Mouse (Mus musculus): ENCODE data around the gene Thap2. TPM values are rescaled to one million over a fixed set of nuclear protein-coding genes. Genes with fewer than 3 reads are reported as not detected.

The Thap2 gene
- polyA plus RNA-seq, 1 experiment from 2014 or later, result 22.8 TPM

DNA sequence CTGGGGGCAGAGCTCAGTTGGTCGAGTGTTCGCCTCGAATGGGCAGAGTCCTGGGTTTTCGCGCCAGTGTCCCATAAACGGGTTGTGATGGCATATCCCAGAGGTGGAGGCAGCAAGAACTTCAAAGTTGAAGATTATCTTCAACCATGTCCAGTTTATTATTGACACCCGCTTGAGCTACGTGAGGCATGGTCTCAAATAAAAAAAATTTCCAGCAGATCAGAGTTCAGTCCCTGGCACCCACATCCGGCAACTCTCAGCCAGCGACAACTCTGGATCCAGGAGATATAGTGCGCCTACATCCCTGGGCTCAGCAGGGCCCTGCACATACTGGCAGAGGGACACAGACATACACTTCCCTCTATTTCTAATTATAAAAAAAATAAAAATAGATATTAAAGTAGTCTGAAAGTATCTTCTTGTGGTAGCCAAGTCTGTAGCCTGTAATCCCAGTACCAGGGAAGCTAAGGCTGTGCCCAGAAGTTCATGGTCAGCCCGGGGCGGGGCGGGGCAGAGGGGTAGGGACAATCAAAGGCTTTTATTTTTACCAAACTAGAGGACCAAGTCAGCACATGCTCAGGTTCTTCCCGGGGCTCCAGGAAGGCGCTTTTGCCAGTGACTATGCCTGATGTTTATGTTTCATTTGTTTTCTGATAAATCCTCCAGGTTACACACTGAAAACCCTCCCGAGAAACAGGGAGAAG lies 25.9 kb downstream of the Thap2 start:
- 96% methylated on average over 17 of the region's 17 CpGs for WGBS
- no peak overlapping the region for H3K9ac ChIP-seq (ENCODE audit: low read depth, low read length)
- peaks cover 15% of the 10 kb centered on the region for H3K36me3 ChIP-seq (ENCODE audit: control insufficient read depth, insufficient read depth, low read length)
- no peaks in the 10 kb centered on the region for H3K27me3 ChIP-seq (ENCODE audit: control insufficient read depth, insufficient read depth, low read depth, low read length)
- no peak overlapping the region for H3K27ac ChIP-seq (ENCODE audit: low read length)
- H3K4me3 ChIP-seq (ENCODE audit: low read depth, low read length), result no peak overlapping the region
- H3K9me3 ChIP-seq (replicated peaks; ENCODE audit: control insufficient read depth, low read length, poor library complexity, severe bottlenecking), result no peaks in the 10 kb centered on the region
- no peak overlapping the region for H3K4me2 ChIP-seq (ENCODE audit: low read length)
- no peak for ATAC-seq
- peaks cover 21% of the 10 kb centered on the region for H3K4me1 ChIP-seq (ENCODE audit: control insufficient read depth, insufficient read depth, low read length)

DNA sequence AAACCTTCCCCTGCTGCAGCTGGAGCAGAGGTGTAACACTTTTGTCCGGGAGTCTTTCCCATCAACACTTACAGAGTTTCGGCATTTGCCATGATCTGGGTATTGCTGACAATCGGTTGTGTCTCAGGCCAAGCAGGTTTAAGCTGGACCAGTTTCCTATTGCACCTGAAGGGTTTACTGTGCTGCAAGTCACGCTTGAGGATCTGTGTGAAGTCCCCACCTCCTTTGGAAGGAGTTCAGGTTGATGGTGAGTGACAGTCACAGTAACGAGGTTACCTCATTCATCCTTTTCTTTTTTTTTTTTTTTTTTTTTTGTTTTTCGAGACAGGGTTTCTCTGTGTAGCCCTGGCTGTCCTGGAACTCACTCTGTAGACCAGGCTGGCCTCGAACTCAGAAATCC lies 28.1 kb downstream of the Thap2 start:
- peaks cover 11% of the 10 kb centered on the region for H3K4me1 ChIP-seq (ENCODE audit: control insufficient read depth, insufficient read depth, low read length)
- no peak overlapping the region for H3K9ac ChIP-seq (ENCODE audit: low read depth, low read length)
- no peak overlapping the region for H3K4me3 ChIP-seq (ENCODE audit: low read depth, low read length)
- no peak for ATAC-seq
- WGBS, result 94% methylated on average over 5 of the region's 7 CpGs
- H3K9me3 ChIP-seq (replicated peaks; ENCODE audit: control insufficient read depth, low read length, poor library complexity, severe bottlenecking), result no peaks in the 10 kb centered on the region
- peaks cover 15% of the 10 kb centered on the region for H3K36me3 ChIP-seq (ENCODE audit: control insufficient read depth, insufficient read depth, low read length)
- no peak overlapping the region for H3K27ac ChIP-seq (ENCODE audit: low read length)
- H3K4me2 ChIP-seq (ENCODE audit: low read length), result no peak overlapping the region
- H3K27me3 ChIP-seq (ENCODE audit: control insufficient read depth, insufficient read depth, low read depth, low read length), result no peaks in the 10 kb centered on the region

DNA sequence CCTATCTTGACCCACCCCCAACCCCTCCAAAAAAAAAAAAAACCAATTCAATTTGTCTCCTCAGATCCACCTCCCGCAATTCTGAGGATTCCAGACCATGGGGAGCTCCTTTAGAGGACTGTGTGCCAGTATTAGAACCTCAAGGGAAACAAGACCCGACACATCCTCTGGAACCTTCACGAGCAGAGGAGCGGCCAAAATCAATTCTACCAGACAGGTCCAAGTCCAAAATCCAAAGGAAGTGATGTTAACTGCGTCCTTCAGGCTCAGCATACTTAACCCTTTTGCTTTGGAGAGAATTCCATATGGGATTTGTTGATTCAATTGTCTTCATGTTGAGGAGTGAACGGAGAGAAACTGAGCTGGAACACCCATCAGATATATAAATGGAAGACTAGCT lies 29.2 kb downstream of the Thap2 start:
- ATAC-seq, result no peak
- Histone ChIP-seq H3K9ac (ENCODE audit: low read depth, low read length) (no peak overlapping the region), H3K36me3 (ENCODE audit: control insufficient read depth, insufficient read depth, low read length) (peaks cover 15% of the 10 kb centered on the region), H3K4me2 (ENCODE audit: low read length) (no peak overlapping the region), H3K9me3 (replicated peaks; ENCODE audit: control insufficient read depth, low read length, poor library complexity, severe bottlenecking) (no peaks in the 10 kb centered on the region), H3K27ac (ENCODE audit: low read length) (no peak overlapping the region), H3K4me1 (ENCODE audit: control insufficient read depth, insufficient read depth, low read length) (peaks cover under 1% of the 10 kb centered on the region; the same call in 1 of the 2 replicates), H3K4me3 (ENCODE audit: low read depth, low read length) (no peak overlapping the region), H3K27me3 (ENCODE audit: control insufficient read depth, insufficient read depth, low read depth, low read length) (no peaks in the 10 kb centered on the region)
- whole genome bisulfite sequencing, result 90% methylated on average over 6 of the region's 6 CpGs

DNA sequence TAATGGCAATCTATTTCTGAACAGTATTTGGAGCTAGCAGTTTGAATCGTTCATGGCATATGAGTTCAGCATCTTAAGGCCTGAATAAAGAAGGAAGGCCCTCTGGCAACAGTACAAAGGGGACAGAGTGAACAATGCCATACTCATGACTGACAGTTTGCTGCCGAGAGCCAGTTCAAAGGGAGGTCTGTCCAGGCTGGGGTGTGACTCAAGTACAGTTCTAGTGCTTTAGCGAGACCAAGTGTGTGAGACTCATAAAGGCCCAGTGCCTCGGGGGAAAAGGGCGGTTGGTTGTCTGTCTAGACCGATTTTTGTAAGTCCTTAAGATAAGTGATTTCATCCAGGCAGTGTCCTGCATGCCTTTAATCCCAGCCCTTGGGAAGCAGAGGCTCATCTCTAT lies 29.7 kb downstream of the Thap2 start:
- H3K4me1 ChIP-seq (ENCODE audit: control insufficient read depth, insufficient read depth, low read length), result no peaks in the 10 kb centered on the region
- no peaks in the 10 kb centered on the region for H3K27me3 ChIP-seq (ENCODE audit: control insufficient read depth, insufficient read depth, low read depth, low read length)
- no peak overlapping the region for H3K4me3 ChIP-seq (ENCODE audit: low read depth, low read length)
- ATAC-seq, result no peak
- H3K9me3 ChIP-seq (replicated peaks; ENCODE audit: control insufficient read depth, low read length, poor library complexity, severe bottlenecking), result no peaks in the 10 kb centered on the region
- no peak overlapping the region for H3K9ac ChIP-seq (ENCODE audit: low read depth, low read length)
- H3K36me3 ChIP-seq (ENCODE audit: control insufficient read depth, insufficient read depth, low read length), result peaks cover 15% of the 10 kb centered on the region
- WGBS, result 52% methylated on average over 6 of the region's 6 CpGs
- H3K4me2 ChIP-seq (ENCODE audit: low read length), result no peak overlapping the region
- H3K27ac ChIP-seq (ENCODE audit: low read length), result no peak overlapping the region

DNA sequence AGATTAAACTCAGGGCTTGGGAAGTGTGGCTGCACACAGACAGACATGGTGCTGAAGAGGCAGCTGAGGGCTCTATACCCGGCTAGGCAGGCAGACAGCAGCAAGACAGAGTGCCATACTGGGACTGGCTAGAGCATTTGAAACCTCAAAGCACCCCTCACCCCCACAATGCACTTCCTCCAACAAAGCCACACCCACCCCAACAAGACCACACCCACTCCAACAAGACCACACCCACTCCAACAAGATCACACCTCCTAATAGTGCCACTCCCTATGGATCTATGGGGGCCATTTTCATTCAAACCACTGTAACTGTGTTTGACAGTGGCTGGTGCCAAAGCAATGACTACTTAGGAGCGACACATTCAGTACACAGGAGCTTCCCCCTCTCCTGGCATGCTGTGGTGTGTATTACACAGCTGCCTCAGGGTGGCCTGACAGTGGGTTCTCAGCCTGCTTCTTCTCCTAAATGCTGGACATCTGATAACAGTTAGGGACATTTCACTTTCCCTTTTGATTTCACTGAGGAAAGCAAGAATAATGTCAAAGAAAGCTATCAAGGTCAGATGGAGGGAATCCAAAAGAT lies 33.3 kb downstream of the Thap2 start:
- no peak overlapping the region for H3K9ac ChIP-seq (ENCODE audit: low read depth, low read length)
- H3K4me3 ChIP-seq (ENCODE audit: low read depth, low read length), result no peak overlapping the region
- no peaks in the 10 kb centered on the region for H3K27me3 ChIP-seq (ENCODE audit: control insufficient read depth, insufficient read depth, low read depth, low read length)
- 80% methylated on average over 2 of the region's 2 CpGs for WGBS
- H3K27ac ChIP-seq (ENCODE audit: low read length), result no peak overlapping the region
- H3K9me3 ChIP-seq (replicated peaks; ENCODE audit: control insufficient read depth, low read length, poor library complexity, severe bottlenecking), result no peaks in the 10 kb centered on the region
- ATAC-seq, result no peak
- peaks cover 11% of the 10 kb centered on the region for H3K36me3 ChIP-seq (ENCODE audit: control insufficient read depth, insufficient read depth, low read length)
- no peaks in the 10 kb centered on the region for H3K4me1 ChIP-seq (ENCODE audit: control insufficient read depth, insufficient read depth, low read length)
- H3K4me2 ChIP-seq (ENCODE audit: low read length), result no peak overlapping the region

DNA sequence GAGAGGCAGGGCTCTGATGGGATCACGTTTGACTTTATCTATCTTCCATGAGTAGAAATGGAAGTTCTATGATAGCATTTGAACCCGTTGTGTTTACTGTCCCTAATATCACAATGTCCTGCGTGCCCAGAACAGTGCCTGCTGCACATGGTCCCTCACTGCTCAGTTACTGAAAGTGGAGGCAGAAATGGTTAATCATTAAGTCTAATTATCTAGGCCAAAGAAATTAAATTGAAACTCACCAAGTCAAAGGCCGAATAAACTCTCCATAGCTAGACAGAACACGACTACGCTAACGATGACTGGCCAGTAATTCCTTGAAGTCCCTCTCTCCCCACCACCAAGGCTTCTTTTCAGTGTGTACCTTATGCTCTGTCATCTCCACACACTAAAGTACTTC lies 34.7 kb downstream of the Thap2 start:
- H3K9me3 ChIP-seq (replicated peaks; ENCODE audit: control insufficient read depth, low read length, poor library complexity, severe bottlenecking), result no peaks in the 10 kb centered on the region
- H3K4me2 ChIP-seq (ENCODE audit: low read length), result no peak overlapping the region
- no peak for ATAC-seq
- H3K27me3 ChIP-seq (ENCODE audit: control insufficient read depth, insufficient read depth, low read depth, low read length), result no peaks in the 10 kb centered on the region
- H3K9ac ChIP-seq (ENCODE audit: low read depth, low read length), result no peak overlapping the region
- H3K36me3 ChIP-seq (ENCODE audit: control insufficient read depth, insufficient read depth, low read length), result peaks cover 12% of the 10 kb centered on the region
- no peaks in the 10 kb centered on the region for H3K4me1 ChIP-seq (ENCODE audit: control insufficient read depth, insufficient read depth, low read length)
- H3K27ac ChIP-seq (ENCODE audit: low read length), result no peak overlapping the region
- 88% methylated on average over 7 of the region's 7 CpGs for WGBS
- no peak overlapping the region for H3K4me3 ChIP-seq (ENCODE audit: low read depth, low read length)

DNA sequence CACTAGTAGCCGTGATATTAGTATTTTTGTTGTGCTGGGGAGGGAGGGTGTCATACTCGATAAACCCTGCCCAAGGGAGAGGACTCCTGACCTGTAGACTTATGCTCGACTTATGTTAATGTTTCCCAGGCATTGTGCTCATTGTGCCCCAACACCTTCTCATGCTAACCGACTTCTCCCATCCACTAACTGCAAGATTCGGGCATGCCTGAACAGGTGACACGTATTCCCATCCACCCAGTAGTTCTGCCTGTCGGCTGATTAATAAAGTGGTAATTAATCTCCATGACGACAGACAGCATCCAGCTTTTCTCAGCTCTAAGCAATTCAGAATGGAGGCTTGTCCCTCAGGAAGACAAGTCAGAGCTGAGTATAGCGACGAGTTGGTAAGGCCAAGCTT lies 35.2 kb downstream of the Thap2 start:
- ATAC-seq, result no peak
- no peak overlapping the region for H3K27ac ChIP-seq (ENCODE audit: low read length)
- 73% methylated on average over 10 of the region's 10 CpGs for WGBS

DNA sequence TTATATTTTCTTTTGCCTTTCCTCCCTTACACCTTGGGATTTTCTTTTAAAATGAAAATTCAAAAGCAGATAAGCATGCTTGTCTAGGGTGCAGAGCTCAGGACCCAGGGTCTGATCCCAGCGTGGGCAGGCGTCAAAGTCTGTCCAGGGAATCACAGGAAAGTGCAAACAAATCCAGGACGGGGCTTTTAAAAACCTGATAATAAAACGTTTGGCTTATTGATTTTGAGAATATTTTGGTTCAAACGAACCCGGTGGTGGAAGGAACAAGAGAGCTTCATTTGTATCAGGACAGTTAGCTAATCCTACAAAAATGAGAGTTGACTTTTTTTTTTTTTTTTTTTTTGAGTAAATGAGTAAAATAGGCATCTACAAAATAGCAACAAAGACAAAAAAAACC lies 36.1 kb downstream of the Thap2 start:
- ATAC-seq, result no peak
- no peaks in the 10 kb centered on the region for H3K4me1 ChIP-seq (ENCODE audit: control insufficient read depth, insufficient read depth, low read length)
- H3K27me3 ChIP-seq (ENCODE audit: control insufficient read depth, insufficient read depth, low read depth, low read length), result no peaks in the 10 kb centered on the region
- peaks cover 12% of the 10 kb centered on the region for H3K36me3 ChIP-seq (ENCODE audit: control insufficient read depth, insufficient read depth, low read length)
- H3K4me3 ChIP-seq (ENCODE audit: low read depth, low read length), result no peak overlapping the region
- no peaks in the 10 kb centered on the region for H3K9me3 ChIP-seq (replicated peaks; ENCODE audit: control insufficient read depth, low read length, poor library complexity, severe bottlenecking)
- no peak overlapping the region for H3K4me2 ChIP-seq (ENCODE audit: low read length)
- 87% methylated on average over 6 of the region's 6 CpGs for WGBS
- H3K27ac ChIP-seq (ENCODE audit: low read length), result no peak overlapping the region
- H3K9ac ChIP-seq (ENCODE audit: low read depth, low read length), result no peak overlapping the region

More for the DNA sequence above, 35.2 kb downstream of the Thap2 start:
- Histone ChIP-seq H3K4me1 (ENCODE audit: control insufficient read depth, insufficient read depth, low read length) (no peaks in the 10 kb centered on the region), H3K36me3 (ENCODE audit: control insufficient read depth, insufficient read depth, low read length) (peaks cover 12% of the 10 kb centered on the region), H3K4me2 (ENCODE audit: low read length) (no peak overlapping the region), H3K4me3 (ENCODE audit: low read depth, low read length) (no peak overlapping the region), H3K27me3 (ENCODE audit: control insufficient read depth, insufficient read depth, low read depth, low read length) (no peaks in the 10 kb centered on the region), H3K9me3 (replicated peaks; ENCODE audit: control insufficient read depth, low read length, poor library complexity, severe bottlenecking) (no peaks in the 10 kb centered on the region), H3K9ac (ENCODE audit: low read depth, low read length) (no peak overlapping the region)

DNA sequence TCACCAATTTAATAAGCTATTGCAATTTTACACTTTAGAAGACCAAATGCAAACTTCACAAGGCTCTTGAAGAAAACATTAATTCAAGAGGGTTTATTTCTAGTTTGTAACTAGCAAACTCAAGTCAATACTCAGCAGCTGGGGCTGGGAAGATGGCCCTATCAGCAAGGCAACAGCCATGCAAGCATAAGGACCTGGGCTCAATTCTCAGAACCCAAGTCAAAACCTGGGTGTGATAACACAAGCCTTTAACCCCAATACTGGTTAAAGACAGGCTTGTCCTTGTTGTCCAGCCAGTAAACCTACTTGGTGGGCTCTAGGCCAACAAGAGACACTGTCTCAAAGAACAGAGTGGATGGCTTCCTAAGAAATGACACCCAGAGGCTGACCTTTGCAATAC lies 37.8 kb downstream of the Thap2 start:
- ATAC-seq, result no peak
- Histone ChIP-seq H3K9ac (ENCODE audit: low read depth, low read length) (no peak overlapping the region), H3K27me3 (ENCODE audit: control insufficient read depth, insufficient read depth, low read depth, low read length) (no peaks in the 10 kb centered on the region), H3K4me3 (ENCODE audit: low read depth, low read length) (no peak overlapping the region), H3K36me3 (ENCODE audit: control insufficient read depth, insufficient read depth, low read length) (peaks cover 21% of the 10 kb centered on the region), H3K9me3 (replicated peaks; ENCODE audit: control insufficient read depth, low read length, poor library complexity, severe bottlenecking) (no peaks in the 10 kb centered on the region), H3K4me1 (ENCODE audit: control insufficient read depth, insufficient read depth, low read length) (no peaks in the 10 kb centered on the region), H3K27ac (ENCODE audit: low read length) (no peak overlapping the region), H3K4me2 (ENCODE audit: low read length) (no peak overlapping the region)

All from midbrain, embryonic 16.5 days (tissue).